8 mouse cellular contexts compared by ENCODE assay signal in the genomic region with DNA sequence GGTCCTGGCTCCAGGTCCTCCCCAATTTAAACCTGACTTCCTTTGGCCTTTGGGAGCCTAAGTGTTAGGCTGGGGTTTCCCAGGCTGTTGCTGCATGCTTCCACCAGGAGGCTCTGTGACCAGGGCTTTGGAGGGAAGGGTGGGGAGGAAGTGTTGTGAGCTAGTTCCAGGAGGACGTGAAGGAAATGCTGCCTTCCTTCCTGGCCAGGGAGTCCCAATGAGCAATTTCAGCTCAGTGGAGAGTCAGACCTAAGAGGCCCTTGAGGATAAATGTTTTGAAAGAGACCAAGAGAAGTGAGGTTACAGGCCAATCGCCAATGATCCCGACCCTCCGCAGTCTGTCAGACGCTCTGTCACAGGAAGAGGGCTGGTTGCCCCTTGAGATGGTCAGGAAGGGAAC. TPM values are rescaled to one million over a fixed set of nuclear protein-coding genes. Genes with fewer than 3 reads are reported as not detected.
A peak's percentile ranks its signal among the peaks of the same experiment; 100 is the strongest.
DNase-seq lines count a peak whose midpoint lies in the region; ATAC-seq lines count a peak whose summit lies in the region.

No protein-coding gene starts in this region.

- no peak overlapping the region for H3K9ac ChIP-seq in embryonic facial prominence, embryonic 11.5 days (replicated peaks; ENCODE audit: low read length)
- no peak overlapping the region for H3K9ac ChIP-seq in limb, embryonic 15.5 days

- no peaks in the 10 kb centered on the region for H3K27me3 ChIP-seq in embryonic facial prominence, embryonic 11.5 days (ENCODE audit: control insufficient read depth, insufficient read depth, low read length)
- H3K27me3 ChIP-seq in limb, embryonic 15.5 days, result no peaks in the 10 kb centered on the region

- WGBS in embryonic facial prominence, embryonic 11.5 days, result 20% methylated on average over 5 of the region's 5 CpGs
- WGBS in limb, embryonic 15.5 days, result 15% methylated on average over 5 of the region's 5 CpGs

- no peaks in the 10 kb centered on the region for H3K36me3 ChIP-seq in embryonic facial prominence, embryonic 11.5 days (replicated peaks; ENCODE audit: control insufficient read depth, insufficient read depth, low read depth, low read length)
- H3K36me3 ChIP-seq in limb, embryonic 15.5 days, result no peaks in the 10 kb centered on the region

- H3K9me3 ChIP-seq in embryonic facial prominence, embryonic 11.5 days (replicated peaks; ENCODE audit: control insufficient read depth, low read length), result no peaks in the 10 kb centered on the region
- no peaks in the 10 kb centered on the region for H3K9me3 ChIP-seq in limb, embryonic 15.5 days

- no peaks in the 10 kb centered on the region for H3K4me1 ChIP-seq in embryonic facial prominence, embryonic 11.5 days (ENCODE audit: control insufficient read depth, insufficient read depth, low read length)
- peaks cover 19% of the 10 kb centered on the region for H3K4me1 ChIP-seq in limb, embryonic 15.5 days

- no peak overlapping the region for H3K27ac ChIP-seq in embryonic facial prominence, embryonic 11.5 days (replicated peaks; ENCODE audit: low read depth, low read length)
- 0 out of 2 replicates have a peak overlapping the region, but pooled peaks have one; percentile 18 for H3K27ac ChIP-seq in limb, embryonic 15.5 days

- H3K4me3 ChIP-seq in embryonic facial prominence, embryonic 11.5 days (ENCODE audit: low read depth, low read length), result no peak overlapping the region
- peak overlapping the region; percentile 15; the same call in 1 of the 2 replicates for H3K4me3 ChIP-seq in limb, embryonic 15.5 days

- ATAC-seq in embryonic facial prominence, embryonic 11.5 days (replicated peaks; ENCODE audit: insufficient number of reproducible peaks, low FRiP score, low TSS enrichment, low read depth), result 0 out of 2 replicates have a peak, but pooled peaks have one; percentile 16
- ATAC-seq in limb, embryonic 15.5 days (ENCODE audit: insufficient number of reproducible peaks, low FRiP score, low TSS enrichment, low read depth), result no peak

- no peak overlapping the region for H3K4me2 ChIP-seq in embryonic facial prominence, embryonic 11.5 days (ENCODE audit: low read depth, low read length)
- peak overlapping the region; percentile 29; the same call in 1 of the 2 replicates for H3K4me2 ChIP-seq in limb, embryonic 15.5 days

- DNase-seq in B cell, adult 2 months, result peak; percentile 60 to 69
- peak; percentile 84 for DNase-seq in adrenal gland, adult 2 months
- peak; percentile 72 for DNase-seq in embryonic facial prominence, embryonic 11.5 days (ENCODE audit: low spot score)
- peak; percentile 89 to 91 for DNase-seq in heart, adult 18-20 months
- peak; percentile 82 for DNase-seq in kidney, adult 18-20 months
- DNase-seq in monocyte, adult 2 months (ENCODE audit: low read depth in 1 of 2, low spot score in 2 of 2), result peak; percentile 35 to 47
- DNase-seq in thymus, postnatal 10 days (ENCODE audit: low spot score in 2 of 2), result peak; percentile 39 to 71

RNA-seq across cellular contexts. Expression of a gene that starts 7.1 kb away (rescaled TPM):
- total RNA-seq in adrenal gland, adult 2 months (2021), result 100 to 1,000 TPM; 288 to 409 TPM
- polyA plus RNA-seq in adrenal gland, adult 2 months (2012; rRNA removed), result 117 and 164 TPM in 2 replicates
- polyA plus RNA-seq in embryonic facial prominence, embryonic 11.5 days (2014; fragmentation: Nextera tagmentation; extraction: Ambion mirVana), result 118 and 125 TPM in 2 replicates
- 100 to 1,000 TPM; 137 to 145 TPM for total RNA-seq in heart, adult 18-20 months (2021)
- 193 and 204 TPM in 2 replicates for polyA plus RNA-seq in limb, embryonic 15.5 days (2015; fragmentation: Nextera tagmentation; extraction: Ambion mirVana)

RNA-seq across cellular contexts. Expression of a gene that starts 29.7 kb away (rescaled TPM):
- total RNA-seq in adrenal gland, adult 2 months (2021), result 10 to 100 TPM; 26.9 to 43.6 TPM
- polyA plus RNA-seq in adrenal gland, adult 2 months (2012; rRNA removed), result 8.9 and 9.8 TPM in 2 replicates
- 0.67 and 0.72 TPM in 2 replicates for polyA plus RNA-seq in embryonic facial prominence, embryonic 11.5 days (2014; fragmentation: Nextera tagmentation; extraction: Ambion mirVana)
- 10 to 100 TPM; 13.9 to 15.4 TPM for total RNA-seq in heart, adult 18-20 months (2021)
- polyA plus RNA-seq in limb, embryonic 15.5 days (2015; fragmentation: Nextera tagmentation; extraction: Ambion mirVana), result 1.9 and 2.3 TPM in 2 replicates

RNA-seq across cellular contexts. Expression of a gene that starts 42.2 kb away (rescaled TPM):
- 1 to 10 TPM in 1 of 2 experiments, under 1 TPM in 1; 0.83 to 4.4 TPM for total RNA-seq in adrenal gland, adult 2 months (2021)
- polyA plus RNA-seq in adrenal gland, adult 2 months (2012; rRNA removed), result 5.0 and 7.5 TPM in 2 replicates
- polyA plus RNA-seq in embryonic facial prominence, embryonic 11.5 days (2014; fragmentation: Nextera tagmentation; extraction: Ambion mirVana), result not detected in 2 replicates
- under 1 TPM in 1 of 2 experiments, not detected in 1; 0.21 TPM for total RNA-seq in heart, adult 18-20 months (2021)
- 0.23 TPM in 1 of 2 replicates, not detected in the other for polyA plus RNA-seq in limb, embryonic 15.5 days (2015; fragmentation: Nextera tagmentation; extraction: Ambion mirVana)
